Mouse (Mus musculus): ENCODE results near the gene Olfr653. TPM values are rescaled to one million over a fixed set of nuclear protein-coding genes. Genes with fewer than 3 reads are reported as not detected.

Olfr653 gene
- polyA plus RNA-seq, 1 experiment: not detected

DNA sequence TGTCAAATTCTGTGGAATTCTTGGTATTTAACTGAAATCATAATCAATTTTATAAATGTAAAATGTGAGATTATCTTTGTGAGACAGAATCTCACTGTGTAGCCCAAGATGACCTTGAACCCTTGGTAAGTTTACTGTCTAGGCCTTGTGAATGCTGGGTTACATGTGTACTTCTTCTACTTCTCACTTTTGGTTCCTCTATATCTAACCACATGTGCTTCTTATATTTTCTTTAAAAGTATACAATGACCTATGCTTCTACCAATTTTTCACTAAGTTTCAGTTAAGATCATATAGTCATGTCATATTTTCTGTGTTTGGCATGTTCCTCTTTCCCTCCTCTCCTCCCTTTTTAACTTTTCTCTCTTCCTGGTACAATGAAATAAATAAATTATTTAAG lies 27.6 kb downstream of the Olfr653 start:
- TF ChIP-seq GATA1 (IDR thresholded peaks at IDR 0.05; ENCODE audit: low read length): no peak
- no peak for TF ChIP-seq TAL1 (IDR thresholded peaks at IDR 0.05; ENCODE audit: low read length)
- Histone ChIP-seq H3K4me3 (replicated peaks) (no peak overlapping the region), H3K4me1 (ENCODE audit: control insufficient read depth) (no peaks in the 10 kb centered on the region), H3K36me3 (ENCODE audit: control insufficient read depth) (no peaks in the 10 kb centered on the region), H3K9me3 (ENCODE audit: control insufficient read depth, low read length) (no peaks in the 10 kb centered on the region), H3K27me3 (ENCODE audit: control insufficient read depth) (no peaks in the 10 kb centered on the region)

DNA sequence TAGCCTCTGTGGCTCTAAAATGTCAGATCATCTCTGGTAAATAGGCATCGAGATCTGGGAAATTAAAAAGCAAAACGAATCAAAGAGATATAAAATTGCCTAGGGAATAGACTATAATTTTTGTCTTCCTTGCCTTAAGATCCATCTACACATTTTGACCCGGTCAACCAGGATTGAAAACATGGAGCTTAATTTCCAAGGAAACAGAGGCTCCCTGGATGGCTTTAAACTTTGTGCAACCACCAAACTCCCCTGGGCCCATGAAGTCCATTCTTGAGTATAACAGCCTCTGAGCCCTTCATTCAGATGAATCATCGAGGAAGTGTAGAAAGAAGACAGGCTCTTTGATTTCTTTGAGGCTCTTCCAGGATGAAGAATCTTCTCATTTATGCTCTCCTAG lies 36.5 kb downstream of the Olfr653 start, which contains the start of gene Olfr656:
Gene Olfr656 (plus strand): TSS at position 301 of the 400 bp plus-strand sequence.
- TF ChIP-seq GATA1 (IDR thresholded peaks at IDR 0.05; ENCODE audit: low read length): no peak
- no peak for TF ChIP-seq TAL1 (IDR thresholded peaks at IDR 0.05; ENCODE audit: low read length)
- H3K27me3 ChIP-seq (ENCODE audit: control insufficient read depth): no peaks in the 10 kb centered on the region
- peaks cover 8% of the 10 kb centered on the region; the same call in 1 of the 2 replicates for H3K9me3 ChIP-seq (ENCODE audit: control insufficient read depth, low read length)
- H3K4me3 ChIP-seq (replicated peaks): no peak within 1 kb of the TSS
- H3K36me3 ChIP-seq (ENCODE audit: control insufficient read depth): no peaks in the 10 kb centered on the region
- no peaks in the 10 kb centered on the region for H3K4me1 ChIP-seq (ENCODE audit: control insufficient read depth)

DNA sequence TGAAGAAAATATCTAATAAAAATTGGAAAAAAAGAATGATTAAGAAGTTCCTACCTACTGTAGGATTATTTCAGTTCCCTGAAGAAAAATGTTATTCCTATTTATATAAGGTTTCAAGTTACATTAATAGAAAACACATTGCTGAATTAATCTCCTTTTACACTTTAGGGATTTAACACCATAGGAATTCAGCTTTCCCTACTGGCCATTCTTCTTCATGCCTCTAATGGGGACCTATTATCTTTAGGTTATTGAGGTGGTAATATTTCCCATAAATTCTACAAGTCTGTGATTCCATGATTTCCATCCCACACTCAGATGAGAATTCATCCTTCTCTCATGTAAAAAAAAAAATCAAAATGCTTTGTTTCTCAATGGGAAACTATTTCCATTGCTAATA lies 47.4 kb downstream of the Olfr653 start, which contains the start of gene Olfr657:
Gene Olfr657 (plus strand): TSS at position 301 of the 400 bp plus-strand sequence.
- no peaks in the 10 kb centered on the region for H3K9me3 ChIP-seq (ENCODE audit: control insufficient read depth, low read length)
- no peaks in the 10 kb centered on the region for H3K4me1 ChIP-seq (ENCODE audit: control insufficient read depth)
- no peak for TF ChIP-seq GATA1 (IDR thresholded peaks at IDR 0.05; ENCODE audit: low read length)
- no peak for TF ChIP-seq TAL1 (IDR thresholded peaks at IDR 0.05; ENCODE audit: low read length)
- no peaks in the 10 kb centered on the region for H3K27me3 ChIP-seq (ENCODE audit: control insufficient read depth)
- no peak within 1 kb of the TSS for H3K4me3 ChIP-seq (replicated peaks)
- no peaks in the 10 kb centered on the region for H3K36me3 ChIP-seq (ENCODE audit: control insufficient read depth)

Other genes with a start within 250 kb of the Olfr653 start
- not detected in 2 replicates for gene Trim34b, start 247.8 kb upstream of the Olfr653 start, polyA plus RNA-seq (2012)
- 0.04 and 0.05 TPM in 2 replicates for gene Trim12c, start 224.0 kb upstream of the Olfr653 start, polyA plus RNA-seq (2012)
- not detected in 2 replicates for gene Trim30b, start 207.4 kb upstream of the Olfr653 start, polyA plus RNA-seq (2012)
- not detected in 2 replicates for gene Trim30c, start 176.5 kb upstream of the Olfr653 start, polyA plus RNA-seq (2012)
- gene Trim30a, start 112.1 kb upstream of the Olfr653 start, polyA plus RNA-seq (2012): not detected in 2 replicates
- not detected in 2 replicates for gene Trim30d, start 69.5 kb upstream of the Olfr653 start, polyA plus RNA-seq (2012)
- gene Olfr651, start 27.2 kb upstream of the Olfr653 start, polyA plus RNA-seq (2012): not detected in 2 replicates
- gene Olfr652, start 16.4 kb upstream of the Olfr653 start, polyA plus RNA-seq (2012): not detected in 2 replicates
- not detected in 2 replicates for gene Olfr654, start 9.7 kb downstream of the Olfr653 start, polyA plus RNA-seq (2012)
- gene Olfr655, start 24.5 kb downstream of the Olfr653 start, polyA plus RNA-seq (2012): not detected in 2 replicates
- not detected in 2 replicates for gene Olfr656, start 36.6 kb downstream of the Olfr653 start, polyA plus RNA-seq (2012)
- gene Olfr657, start 47.5 kb downstream of the Olfr653 start, polyA plus RNA-seq (2012): not detected in 2 replicates
- gene Olfr658, start 70.0 kb downstream of the Olfr653 start, polyA plus RNA-seq (2012): not detected in 2 replicates
- not detected in 2 replicates for gene Olfr659, start 89.4 kb downstream of the Olfr653 start, polyA plus RNA-seq (2012)
- not detected in 2 replicates for gene Olfr661, start 109.2 kb downstream of the Olfr653 start, polyA plus RNA-seq (2012)
- gene Usp17le, start 200.2 kb downstream of the Olfr653 start, polyA plus RNA-seq (2012): not detected in 2 replicates